Mouse (Mus musculus): Measurements from ENCODE around the gene Apex2.

- no peak for TF ChIP-seq CTCF (IDR thresholded peaks at IDR 0.05)
- no peak for TF ChIP-seq POLR2A (IDR thresholded peaks at IDR 0.05; ENCODE audit: insufficient read depth, low read depth, low read length)
Measured at GRCm38 (mm10) chrX:150636421-150636820, 46.8 kb upstream of the Apex2 start.

All from heart, adult 2 months (tissue).